Comparison of ENCODE assay signal across 10 mouse cellular contexts in the genomic region with DNA sequence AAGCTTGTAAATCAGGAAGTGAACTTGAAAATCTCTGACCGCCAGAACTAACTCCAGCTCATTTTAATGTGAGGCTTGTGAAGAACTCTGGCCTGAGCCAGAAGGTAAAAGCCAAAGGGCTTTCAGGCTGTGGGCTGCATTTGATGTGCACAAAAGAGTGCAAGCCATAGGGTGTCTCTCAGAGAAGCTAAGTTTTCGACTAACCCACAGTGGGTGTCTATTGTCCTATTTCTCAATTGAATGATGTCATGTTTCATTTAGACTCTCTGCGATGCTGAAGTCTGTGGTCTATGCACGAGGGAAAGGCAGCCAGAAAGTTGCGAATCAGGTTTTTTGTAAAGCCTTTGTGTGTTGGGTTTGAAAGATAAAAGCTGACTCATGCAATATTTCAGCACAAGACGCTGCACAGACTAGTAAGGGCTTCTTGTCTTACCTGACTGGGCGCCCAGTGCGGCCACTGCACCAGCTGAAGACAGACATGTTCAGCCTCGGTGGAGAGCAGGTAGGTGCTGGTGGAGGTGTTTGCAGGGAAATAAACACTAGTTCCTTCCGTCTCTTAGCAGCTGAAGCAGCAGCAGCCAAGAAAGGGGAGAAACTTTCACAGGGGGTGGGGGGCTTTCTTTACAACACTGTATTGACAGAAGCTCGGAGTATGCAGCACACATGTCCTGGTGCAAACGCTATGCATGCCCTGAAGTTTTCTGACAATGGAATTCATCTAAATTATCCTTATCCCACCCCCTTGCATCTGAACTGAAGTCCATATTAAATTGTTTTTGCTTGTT.
DNase-seq lines count a peak whose midpoint lies in the region; ATAC-seq and TF ChIP-seq lines count a peak whose summit lies in the region.
"Had no signal": no experiment of that assay in that cellular context is flagged by ENCODE, and none has a peak within 500 bp of the region (broad histone marks: within the 10 kb centered on the region; RNA-seq: fewer than 3 reads in every experiment).

No protein-coding gene starts in this region.

- H3K9me3 ChIP-seq in lung, embryonic 14.5 days (ENCODE audit: low read depth, low read length): no peaks in the 10 kb centered on the region
- H3K9me3 ChIP-seq in embryonic facial prominence, embryonic 15.5 days (replicated peaks): no peaks in the 10 kb centered on the region
- no peaks in the 10 kb centered on the region for H3K9me3 ChIP-seq in limb, embryonic 12.5 days
- no peaks in the 10 kb centered on the region for H3K9me3 ChIP-seq in stomach, embryonic 16.5 days (replicated peaks; ENCODE audit: control insufficient read depth, low read length)
- H3K9me3 ChIP-seq: G1E had no signal

- H3K27ac ChIP-seq in lung, embryonic 14.5 days (ENCODE audit: low read depth): peak overlapping the region; percentile 67
- peak overlapping the region; percentile 83 for H3K27ac ChIP-seq in embryonic facial prominence, embryonic 15.5 days (replicated peaks)
- H3K27ac ChIP-seq in limb, embryonic 12.5 days: peak overlapping the region; percentile 57
- peak overlapping the region; percentile 88 for H3K27ac ChIP-seq in stomach, embryonic 16.5 days (ENCODE audit: low read length)

- H3K27me3 ChIP-seq in lung, embryonic 14.5 days (ENCODE audit: insufficient read depth, low read length): no peaks in the 10 kb centered on the region
- H3K27me3 ChIP-seq in embryonic facial prominence, embryonic 15.5 days: no peaks in the 10 kb centered on the region
- no peaks in the 10 kb centered on the region for H3K27me3 ChIP-seq in limb, embryonic 12.5 days
- no peaks in the 10 kb centered on the region for H3K27me3 ChIP-seq in stomach, embryonic 16.5 days (ENCODE audit: control insufficient read depth, insufficient read depth, low read length)

- no peak overlapping the region for H3K9ac ChIP-seq in lung, embryonic 14.5 days
- H3K9ac ChIP-seq in embryonic facial prominence, embryonic 15.5 days: peak overlapping the region; percentile 21; the same call in 1 of the 2 replicates
- no peak overlapping the region for H3K9ac ChIP-seq in limb, embryonic 12.5 days (replicated peaks)
- peak overlapping the region; percentile 57 for H3K9ac ChIP-seq in stomach, embryonic 16.5 days (ENCODE audit: low read length)

- TF ChIP-seq CTCF in lung, embryonic 14.5 days (IDR thresholded peaks at IDR 0.05; ENCODE audit: low read depth): no peak

- WGBS in lung, embryonic 14.5 days: 27% methylated on average over 12 of the region's 12 CpGs
- 6% methylated on average over 12 of the region's 12 CpGs for WGBS in embryonic facial prominence, embryonic 15.5 days
- 27% methylated on average over 12 of the region's 12 CpGs for WGBS in limb, embryonic 12.5 days
- WGBS in stomach, embryonic 16.5 days: 21% methylated on average over 12 of the region's 12 CpGs

- peak; percentile 70 for DNase-seq in lung, embryonic 14.5 days
- DNase-seq in lung, postnatal 4 days: no peak
- DNase-seq in T-cell, adult 2 months (ENCODE audit: low spot score): no peak
- DNase-seq in adrenal gland, adult 18-20 months (ENCODE audit: low spot score in 2 of 2): no peak
- no peak for DNase-seq in right cerebral cortex, postnatal 4 days

- peak; percentile 78 for ATAC-seq in lung, embryonic 14.5 days (ENCODE audit: insufficient read depth)
- peak; percentile 69 for ATAC-seq in embryonic facial prominence, embryonic 15.5 days (ENCODE audit: insufficient number of reproducible peaks, low FRiP score, low TSS enrichment, low read depth)
- ATAC-seq in limb, embryonic 12.5 days (ENCODE audit: insufficient number of reproducible peaks, insufficient read depth, low FRiP score, low TSS enrichment, low read depth): peak; percentile 58; the same call in 1 of the 2 replicates
- ATAC-seq in stomach, embryonic 16.5 days (ENCODE audit: insufficient read depth, low FRiP score): peak; percentile 87

- peak overlapping the region; percentile 38 for H3K4me2 ChIP-seq in lung, embryonic 14.5 days
- peak overlapping the region; percentile 48 for H3K4me2 ChIP-seq in embryonic facial prominence, embryonic 15.5 days (replicated peaks)
- peak overlapping the region; percentile 48 for H3K4me2 ChIP-seq in limb, embryonic 12.5 days
- peak overlapping the region; percentile 45 for H3K4me2 ChIP-seq in stomach, embryonic 16.5 days (ENCODE audit: low read depth, low read length)

- no peaks in the 10 kb centered on the region for H3K36me3 ChIP-seq in lung, embryonic 14.5 days (ENCODE audit: insufficient read depth)
- H3K36me3 ChIP-seq in embryonic facial prominence, embryonic 15.5 days: no peaks in the 10 kb centered on the region
- H3K36me3 ChIP-seq in limb, embryonic 12.5 days: no peaks in the 10 kb centered on the region
- H3K36me3 ChIP-seq in stomach, embryonic 16.5 days (ENCODE audit: control insufficient read depth, insufficient read depth, low read length): no peaks in the 10 kb centered on the region
- H3K36me3 ChIP-seq: G1E had no signal

- no peak overlapping the region for H3K4me3 ChIP-seq in lung, embryonic 14.5 days (ENCODE audit: low read depth, low read length)
- peak overlapping the region; percentile 34 for H3K4me3 ChIP-seq in embryonic facial prominence, embryonic 15.5 days (replicated peaks)
- 0 out of 2 replicates have a peak overlapping the region, but pooled peaks have one; percentile 0 for H3K4me3 ChIP-seq in limb, embryonic 12.5 days (replicated peaks)
- peak overlapping the region; percentile 38 for H3K4me3 ChIP-seq in stomach, embryonic 16.5 days (replicated peaks; ENCODE audit: low read length)
- H3K4me3 ChIP-seq: erythroblast, embryonic 14.5 days had no signal

- H3K4me1 ChIP-seq in lung, embryonic 14.5 days (ENCODE audit: insufficient read depth): peaks cover 16% of the 10 kb centered on the region
- peaks cover 33% of the 10 kb centered on the region for H3K4me1 ChIP-seq in embryonic facial prominence, embryonic 15.5 days
- H3K4me1 ChIP-seq in limb, embryonic 12.5 days (replicated peaks): peaks cover 25% of the 10 kb centered on the region
- H3K4me1 ChIP-seq in stomach, embryonic 16.5 days (ENCODE audit: control insufficient read depth, insufficient read depth, low read length): peaks cover 15% of the 10 kb centered on the region

Comparison
In these comparisons a context has a peak if more than half of its experiments do, and no peak if none do; other contexts are left out.
1. H3K9ac ChIP-seq: peak in embryonic facial prominence, embryonic 15.5 days (single experiment) and stomach, embryonic 16.5 days (single experiment); none in lung, embryonic 14.5 days (single experiment) and limb, embryonic 12.5 days (single experiment).
2. Peak in every context shown above with its lines, with median percentiles within 50 percentile points of each other: ATAC-seq, H3K27ac ChIP-seq and H3K4me2 ChIP-seq.